Mouse (Mus musculus) cerebellum, adult 2 months (tissue): ENCODE data around the gene Ppp1r13l. TPM values are rescaled to one million over a fixed set of nuclear protein-coding genes. Genes with fewer than 3 reads are reported as not detected.
A peak's percentile ranks its signal among the peaks of the same experiment; 100 is the strongest.

Source experiments
- DNase-seq, 2 experiments: peaks; one replicate each; pipeline ENCODE4 v3.0.0; 2021
- H3K27ac ChIP-seq: fragments of 200-500 bp; 2 replicates; pipeline ENCODE4 v1.5.1; 2012; ENCODE audit warnings: low read length, control low read depth, inconsistent platforms; ENCODE audit not compliant: insufficient read depth
- H3K27me3 ChIP-seq: fragments of 200-500 bp; 2 replicates; pipeline ENCODE4 v1.6.1; 2012; ENCODE audit warnings: inconsistent platforms, mild to moderate bottlenecking, low read length, moderate library complexity; ENCODE audit not compliant: control insufficient read depth, insufficient read depth
- H3K4me1 ChIP-seq: fragments of 200-500 bp; 2 replicates; pipeline ENCODE4 v1.6.1; 2011; ENCODE audit warnings: low read length; ENCODE audit not compliant: control insufficient read depth, insufficient read depth
- H3K4me3 ChIP-seq: fragments of 200-500 bp; replicated peaks from 2 replicates; pipeline ENCODE3; 2011; ENCODE audit warnings: mild to moderate bottlenecking, low read depth, low read length, control low read depth; ENCODE audit not compliant: insufficient read depth
- CTCF ChIP-seq: fragments of 200-500 bp; IDR thresholded peaks from 2 replicates; pipeline ENCODE4 v1.5.1; 2011; ENCODE audit warnings: low read depth, mild to moderate bottlenecking, control low read depth, low read length, moderate library complexity, borderline replicate concordance; ENCODE audit not compliant: insufficient read depth
- POLR2A ChIP-seq: fragments of 200-500 bp; IDR thresholded peaks from 2 replicates; pipeline ENCODE4 v1.6.1; 2011; ENCODE audit warnings: low read length, control low read depth, borderline replicate concordance; ENCODE audit not compliant: insufficient read depth
- WGBS: fragments of 180-500 bp; shearing (Covaris S2); methylation state at CpG from one replicate; pipeline ENCODE4 v1.1.7; 2018; 5-methylcytosine and 5-hydroxymethylcytosine counted together
- polyA plus RNA-seq: library from polyadenylated mRNA; depleted of rRNA; stranded (reverse); fragments of >200 nt; gene quantifications from 2 replicates; pipeline ENCODE4 v1.2.3, GENCODE M21; 2012; rRNA removed

The Ppp1r13l gene
- polyA plus RNA-seq, 1 experiment, result 4.8 TPM

GRCm38 (mm10) chr7:19413525-19413924, 54.0 kb downstream of the Ppp1r13l start:
- 75% methylated on average over 3 of the region's 3 CpGs for WGBS
- no peak for DNase-seq
- H3K4me1 ChIP-seq, result no peaks in the 10 kb centered on the region
- H3K27ac ChIP-seq, result no peak overlapping the region
- H3K27me3 ChIP-seq, result no peaks in the 10 kb centered on the region
- no peak overlapping the region for H3K4me3 ChIP-seq
- TF ChIP-seq CTCF, result no peak
- no peak for TF ChIP-seq POLR2A

DNA sequence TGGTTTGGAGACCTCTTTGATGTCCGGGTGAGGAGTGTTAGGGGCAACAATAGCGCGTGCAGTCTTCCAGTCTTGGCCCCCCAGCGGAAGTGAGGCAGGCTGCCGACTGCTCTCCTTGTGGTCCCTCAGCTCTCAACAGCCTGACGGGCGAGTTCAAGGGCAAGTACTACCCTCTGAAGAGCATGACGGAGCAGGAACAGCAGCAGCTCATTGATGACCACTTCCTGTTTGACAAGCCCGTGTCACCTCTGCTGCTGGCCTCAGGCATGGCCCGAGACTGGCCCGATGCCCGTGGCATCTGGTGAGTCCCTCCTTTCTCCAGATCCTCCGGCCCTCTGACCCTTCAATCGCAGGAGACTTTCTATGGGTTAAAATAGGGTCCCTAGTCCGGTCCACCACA, 57.0 kb downstream of the Ppp1r13l start:
- H3K4me1 ChIP-seq, result no peaks in the 10 kb centered on the region
- no peak for DNase-seq
- WGBS, result 67% methylated on average over 15 of the region's 15 CpGs
- H3K27me3 ChIP-seq, result no peaks in the 10 kb centered on the region
- H3K27ac ChIP-seq, result no peak overlapping the region
- TF ChIP-seq POLR2A (no peak), CTCF (no peak)
- H3K4me3 ChIP-seq, result no peak overlapping the region

GRCm38 (mm10) chr7:19420121-19420520, 60.6 kb downstream of the Ppp1r13l start:
- no peaks in the 10 kb centered on the region for H3K27me3 ChIP-seq

DNA sequence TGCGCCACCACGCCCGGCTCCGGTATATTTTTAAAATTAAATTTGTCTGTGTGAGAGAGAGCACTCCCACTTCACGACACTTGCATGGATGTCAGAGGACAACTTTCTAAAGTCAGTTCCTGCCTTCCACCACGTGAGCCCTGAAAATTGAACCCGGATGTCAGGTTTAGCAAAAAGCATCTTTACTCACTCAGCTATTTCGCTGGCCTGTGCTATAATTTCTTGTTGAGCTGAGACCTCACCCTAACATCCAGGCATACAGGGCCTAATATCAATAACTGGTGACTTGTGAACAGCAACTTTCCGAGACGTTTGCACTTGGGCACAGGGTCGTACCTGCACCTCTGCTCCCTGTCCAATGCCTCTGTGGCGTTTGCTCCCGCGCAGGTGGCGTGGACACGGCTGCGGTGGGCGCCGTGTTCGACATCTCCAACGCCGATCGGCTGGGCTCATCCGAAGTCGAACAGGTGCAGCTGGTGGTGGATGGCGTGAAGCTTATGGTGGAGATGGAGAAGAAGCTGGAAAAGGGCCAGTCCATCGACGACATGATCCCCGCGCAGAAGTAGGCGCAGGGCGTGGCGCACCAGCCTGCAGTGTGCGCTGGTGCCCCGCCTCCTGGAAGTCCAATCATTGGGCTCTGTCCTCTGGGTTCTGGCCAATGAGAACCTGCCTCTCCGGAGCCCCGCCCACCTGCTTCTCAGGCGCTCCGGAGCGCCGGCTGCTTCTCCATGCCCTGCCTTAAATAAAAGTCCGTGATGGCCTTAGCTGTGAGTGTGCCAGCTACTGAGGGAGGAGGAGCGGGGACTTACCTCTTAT, 61.5 kb downstream of the Ppp1r13l start:
- H3K27me3 ChIP-seq, result no peaks in the 10 kb centered on the region
- no peaks in the 10 kb centered on the region for H3K4me1 ChIP-seq
- TF ChIP-seq CTCF (no peak), POLR2A (no peak)
- H3K27ac ChIP-seq, result no peak overlapping the region
- H3K4me3 ChIP-seq, result peak overlapping the region; percentile 64
- DNase-seq, result peak; percentile 84 to 89
- 11% methylated on average over 43 of the region's 43 CpGs for WGBS

More at GRCm38 (mm10) chr7:19420121-19420520, 60.6 kb downstream of the Ppp1r13l start:
- no peak for DNase-seq
- Histone ChIP-seq H3K4me3 (no peak overlapping the region), H3K27ac (no peak overlapping the region), H3K4me1 (no peaks in the 10 kb centered on the region)
- TF ChIP-seq POLR2A, result no peak
- TF ChIP-seq CTCF, result no peak
- 8% methylated on average over 28 of the region's 28 CpGs for WGBS

GRCm38 (mm10) chr7:19423083-19423482, 63.5 kb downstream of the Ppp1r13l start:
- no peak for DNase-seq
- TF ChIP-seq CTCF, result no peak
- no peak for TF ChIP-seq POLR2A
- no peaks in the 10 kb centered on the region for H3K27me3 ChIP-seq

GRCm38 (mm10) chr7:19424051-19424450, 64.5 kb downstream of the Ppp1r13l start:
- Histone ChIP-seq H3K27me3 (no peaks in the 10 kb centered on the region), H3K4me1 (no peaks in the 10 kb centered on the region), H3K27ac (no peak overlapping the region), H3K4me3 (no peak overlapping the region)
- no peak for DNase-seq
- TF ChIP-seq CTCF (no peak), POLR2A (no peak)
- WGBS, result 61% methylated on average over 4 of the region's 4 CpGs

More at GRCm38 (mm10) chr7:19423083-19423482, 63.5 kb downstream of the Ppp1r13l start:
- H3K4me3 ChIP-seq, result no peak overlapping the region
- no peaks in the 10 kb centered on the region for H3K4me1 ChIP-seq
- WGBS, result 91% methylated on average over 3 of the region's 3 CpGs
- H3K27ac ChIP-seq, result no peak overlapping the region

DNA sequence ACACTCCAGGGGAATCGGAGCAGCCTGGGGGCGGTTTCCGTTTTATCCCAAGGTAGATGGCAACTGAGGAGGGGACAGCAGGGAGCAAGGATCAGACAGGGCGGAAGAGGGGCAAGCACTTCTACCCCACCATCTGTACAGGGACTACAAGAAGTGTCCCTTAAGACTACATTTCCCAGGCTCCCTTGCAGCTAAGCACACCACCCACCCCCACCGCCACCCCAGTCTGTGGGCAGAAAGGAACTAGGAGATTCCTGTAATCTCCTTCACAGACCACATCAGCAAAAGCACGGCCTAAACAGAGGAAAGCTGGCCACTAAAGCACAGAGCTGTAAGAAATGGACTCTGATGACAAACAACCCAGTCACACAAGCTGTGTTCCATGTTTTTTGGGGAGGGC, 66.8 kb downstream of the Ppp1r13l start:
- 81% methylated on average over 6 of the region's 6 CpGs for WGBS
- Histone ChIP-seq H3K27ac (no peak overlapping the region), H3K4me3 (no peak overlapping the region), H3K27me3 (no peaks in the 10 kb centered on the region), H3K4me1 (no peaks in the 10 kb centered on the region)
- TF ChIP-seq CTCF (no peak), POLR2A (no peak)
- DNase-seq, result no peak

DNA sequence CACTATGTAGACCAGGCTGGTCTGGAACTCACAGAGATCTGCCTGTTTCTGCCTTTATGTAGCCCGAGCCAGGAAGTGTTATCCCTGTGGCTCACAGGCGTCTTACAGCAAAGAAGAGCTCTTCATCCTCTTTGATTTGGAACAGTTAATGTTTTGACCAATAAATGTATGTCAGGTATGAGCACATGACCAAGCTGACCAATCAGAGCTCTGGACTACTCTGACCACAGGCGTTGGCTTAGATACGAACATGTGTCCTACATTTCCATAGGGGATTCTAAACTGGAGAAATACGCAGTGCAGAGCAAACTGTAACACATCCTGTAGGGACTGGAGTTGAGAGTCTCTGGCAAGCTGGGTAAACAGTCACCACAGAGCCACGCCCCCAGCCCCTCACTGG, 67.3 kb downstream of the Ppp1r13l start:
- H3K4me1 ChIP-seq, result no peaks in the 10 kb centered on the region
- H3K27ac ChIP-seq, result no peak overlapping the region
- H3K27me3 ChIP-seq, result no peaks in the 10 kb centered on the region
- no peak overlapping the region for H3K4me3 ChIP-seq
- 84% methylated on average over 6 of the region's 6 CpGs for WGBS
- no peak for DNase-seq
- TF ChIP-seq CTCF, result no peak
- TF ChIP-seq POLR2A, result no peak

Other genes starting within 250 kb of the Ppp1r13l start
- gene Gm4969, start 241.4 kb upstream of the Ppp1r13l start, polyA plus RNA-seq, result 0.80 and 0.90 TPM in 2 replicates
- gene Fbxo46, start 239.9 kb upstream of the Ppp1r13l start, polyA plus RNA-seq, result 7.6 and 7.9 TPM in 2 replicates
- gene Qpctl, start 210.5 kb upstream of the Ppp1r13l start, polyA plus RNA-seq, result 15.7 TPM in 2 replicates
- 87.1 and 88.8 TPM in 2 replicates for gene Snrpd2, start 210.0 kb upstream of the Ppp1r13l start, polyA plus RNA-seq
- 1.9 and 2.6 TPM in 2 replicates for gene Gipr, start 193.6 kb upstream of the Ppp1r13l start, polyA plus RNA-seq
- gene Eml2, start 183.3 kb upstream of the Ppp1r13l start, polyA plus RNA-seq, result 148 and 176 TPM in 2 replicates
- 4.3 and 5.1 TPM in 2 replicates for gene Gpr4, start 147.2 kb upstream of the Ppp1r13l start, polyA plus RNA-seq
- gene Opa3, start 131.4 kb upstream of the Ppp1r13l start, polyA plus RNA-seq, result 39.1 and 40.1 TPM in 2 replicates
- gene Vasp, start 87.9 kb upstream of the Ppp1r13l start, polyA plus RNA-seq, result 30.8 and 32.9 TPM in 2 replicates
- gene Ppm1n, start 79.7 kb upstream of the Ppp1r13l start, polyA plus RNA-seq, result 1.1 and 2.0 TPM in 2 replicates
- gene Rtn2, start 77.1 kb upstream of the Ppp1r13l start, polyA plus RNA-seq, result 96.9 and 101 TPM in 2 replicates
- gene Fosb, start 49.7 kb upstream of the Ppp1r13l start, polyA plus RNA-seq, result 0.67 and 0.71 TPM in 2 replicates
- 52.2 and 53.9 TPM in 2 replicates for gene Ercc1, start 15.0 kb upstream of the Ppp1r13l start, polyA plus RNA-seq
- gene Cd3eap, start 266 bp upstream of the Ppp1r13l start, polyA plus RNA-seq, result 12.6 and 12.7 TPM in 2 replicates
- gene Ercc2, start 22.3 kb downstream of the Ppp1r13l start, polyA plus RNA-seq, result 45.0 and 46.3 TPM in 2 replicates
- gene Klc3, start 44.4 kb downstream of the Ppp1r13l start, polyA plus RNA-seq, result 1.7 and 2.1 TPM in 2 replicates
- gene Ckm, start 45.0 kb downstream of the Ppp1r13l start, polyA plus RNA-seq, result 0.08 and 0.11 TPM in 2 replicates
- 50.3 and 52.8 TPM in 2 replicates for gene Mark4, start 99.1 kb downstream of the Ppp1r13l start, polyA plus RNA-seq
- 0.21 and 0.57 TPM in 2 replicates for gene Exoc3l2, start 103.6 kb downstream of the Ppp1r13l start, polyA plus RNA-seq
- 8.6 and 9.2 TPM in 2 replicates for gene Bloc1s3, start 148.6 kb downstream of the Ppp1r13l start, polyA plus RNA-seq
- gene Trappc6a, start 148.6 kb downstream of the Ppp1r13l start, polyA plus RNA-seq, result 23.0 and 26.2 TPM in 2 replicates
- 1.3 and 1.8 TPM in 2 replicates for gene Nkpd1, start 158.1 kb downstream of the Ppp1r13l start, polyA plus RNA-seq
- 134 and 136 TPM in 2 replicates for gene Ppp1r37, start 203.3 kb downstream of the Ppp1r13l start, polyA plus RNA-seq
- gene Zfp296, start 217.5 kb downstream of the Ppp1r13l start, polyA plus RNA-seq, result 3.4 and 4.0 TPM in 2 replicates
- gene Gemin7, start 217.8 kb downstream of the Ppp1r13l start, polyA plus RNA-seq, result 86.1 and 87.2 TPM in 2 replicates
- 151 and 152 TPM in 2 replicates for gene Clasrp, start 244.7 kb downstream of the Ppp1r13l start, polyA plus RNA-seq